Mouse (Mus musculus) adrenal gland, adult (tissue): Measurements from ENCODE around the gene Rpl12.
A peak's percentile ranks its signal among the peaks of the same experiment; 100 is the strongest.
"Not testable (repeated sequence)": the region's sequence is repeated elsewhere in the genome, so short reads cannot be mapped to it uniquely, and the experiment has no call there.

Experiments
- DNase-seq, 2 experiments: peaks; one replicate each; pipeline ENCODE4 v3.0.0; 2022 to 2023; ENCODE audit warnings: low spot score in 1 of 2; ENCODE audit not compliant: inconsistent age in 2 of 2

Rpl12 gene

DNA sequence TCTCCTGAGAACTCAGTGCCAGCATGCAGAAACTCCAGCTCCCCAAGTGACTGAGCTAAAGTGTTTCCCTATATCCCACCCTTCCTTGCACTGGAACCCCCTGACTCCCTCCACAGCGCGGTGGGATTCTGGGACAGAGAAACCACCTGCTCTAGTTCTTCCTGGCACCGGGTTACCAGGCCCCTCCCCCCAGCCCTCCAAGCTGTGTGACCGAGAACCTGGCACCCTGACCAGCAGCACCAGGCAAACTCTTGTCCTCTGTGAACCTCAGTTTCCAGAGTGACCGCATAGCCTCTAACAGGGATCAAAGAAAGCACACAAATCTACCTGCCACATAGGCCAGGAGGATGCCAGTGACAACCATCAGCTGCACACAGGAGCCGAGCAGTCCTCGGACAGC lies 18.3 kb downstream of the Rpl12 start:
- DNase-seq, result no peak

DNA sequence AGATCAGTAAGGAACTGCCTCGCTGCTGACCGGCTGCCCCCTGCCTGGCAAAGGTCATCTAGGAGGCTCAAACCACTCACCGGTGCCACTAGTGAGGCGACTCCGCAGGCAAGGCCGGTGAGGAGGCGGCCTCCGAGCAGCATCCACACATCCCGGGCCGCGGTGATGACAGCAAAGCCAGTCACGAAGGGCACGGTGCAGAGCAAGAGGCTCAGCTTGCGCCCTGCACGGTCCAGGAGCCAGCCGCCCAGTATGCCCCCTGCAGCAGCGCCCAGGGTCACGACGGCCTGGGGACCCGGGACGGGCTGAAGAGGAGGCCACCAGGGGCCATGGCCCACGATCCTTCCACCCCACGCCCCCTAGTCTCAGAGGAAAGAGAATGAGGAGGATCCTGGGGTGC lies 19.9 kb downstream of the Rpl12 start:
- DNase-seq, result peak; percentile 58 to 82

DNA sequence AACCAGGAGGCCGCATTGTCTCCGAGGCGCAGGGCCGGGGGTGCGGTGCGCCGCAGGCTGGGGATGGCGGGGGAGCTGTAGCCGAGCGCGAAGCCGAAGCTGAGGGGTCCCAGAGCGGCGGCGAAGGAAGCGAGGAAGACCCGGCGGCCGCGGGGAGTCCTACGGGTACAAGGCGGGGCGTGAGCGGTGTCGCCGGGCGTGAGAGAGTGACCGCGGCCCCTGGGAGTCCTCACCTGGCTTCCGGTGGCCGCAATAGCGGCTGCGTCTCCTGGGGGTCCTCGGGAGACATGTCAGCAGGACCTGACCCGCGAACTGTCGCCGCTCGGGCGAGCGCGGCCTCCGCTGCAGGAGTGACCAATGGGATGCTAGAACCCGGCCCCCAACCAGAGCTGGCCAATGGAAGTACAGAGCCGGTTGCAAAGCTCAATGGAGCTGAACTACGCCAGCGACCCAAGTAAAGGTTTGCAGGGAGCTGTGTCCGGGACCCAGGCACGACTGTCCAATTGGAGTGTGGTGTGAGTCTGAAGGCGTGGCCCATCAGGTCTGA lies 20.4 kb downstream of the Rpl12 start, which contains the start of gene Slc2a8:
Slc2a8 (minus strand) TSS at position 359 of the 547 bp plus-strand sequence.
- DNase-seq, result peak; percentile 95 to 97

GRCm38 (mm10) chr2:32982700-32983099 lies 21.3 kb downstream of the Rpl12 start:
- peak in 1 of 2 experiments; percentile 72 for DNase-seq

GRCm38 (mm10) chr2:32983617-32984016 lies 22.3 kb downstream of the Rpl12 start:
- DNase-seq, result peak in 1 of 2 experiments; percentile 52

DNA sequence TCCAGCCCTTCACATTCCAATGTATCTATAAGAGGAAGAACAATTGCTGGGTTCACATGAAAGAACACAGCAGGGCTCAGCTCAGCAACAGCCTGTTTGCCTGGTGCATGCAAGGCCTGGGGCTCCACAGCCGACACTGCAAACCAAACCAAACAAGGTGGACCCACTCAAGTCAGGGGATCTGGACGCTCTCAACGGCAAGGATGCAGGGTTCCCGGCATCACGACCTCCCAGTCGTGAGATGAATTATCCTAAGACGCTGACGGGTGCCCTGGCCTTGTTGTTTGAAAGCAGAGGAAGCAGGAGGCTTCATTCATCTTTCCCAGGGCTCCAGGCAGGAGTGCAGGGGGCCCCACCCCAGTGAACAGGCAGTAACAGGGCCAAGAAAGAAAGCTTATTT lies 24.5 kb downstream of the Rpl12 start:
- DNase-seq, result no peak

GRCm38 (mm10) chr2:32989376-32989775 lies 28.0 kb downstream of the Rpl12 start:
- DNase-seq, result no peak

DNA sequence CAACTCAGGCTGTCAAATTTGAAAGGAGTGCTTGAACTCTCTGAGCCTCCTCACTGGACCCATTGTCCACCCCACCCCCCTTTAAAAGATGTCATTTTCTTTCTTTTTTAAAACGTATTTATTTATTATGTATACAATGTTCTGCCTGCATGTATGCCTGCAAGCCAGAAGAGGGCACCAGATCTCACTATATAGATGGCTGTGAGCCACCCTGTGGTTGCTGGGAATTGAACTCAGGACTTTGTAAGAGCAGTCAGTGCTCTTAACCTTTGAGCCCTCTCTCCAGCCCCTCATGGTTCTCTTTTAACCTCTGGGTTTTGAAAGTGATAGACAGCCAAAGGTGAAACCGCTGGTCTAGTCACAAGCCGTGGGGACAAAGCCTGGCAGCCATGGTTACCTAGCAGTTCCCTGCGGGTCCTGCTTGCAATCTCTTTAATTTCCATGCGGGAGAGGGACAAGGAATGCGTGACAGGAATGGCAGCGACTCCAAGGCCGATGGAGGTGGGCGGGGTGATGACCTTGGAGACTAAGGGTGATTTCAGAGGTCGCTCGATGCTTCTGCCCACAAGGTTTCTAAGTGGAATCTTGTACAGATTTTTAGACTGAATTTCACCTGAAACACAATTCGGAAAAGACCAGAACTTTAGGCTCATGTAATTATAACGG lies 28.9 kb downstream of the Rpl12 start:
- peak in 1 of 2 experiments; percentile 52 for DNase-seq

- DNase-seq, result no peak
Measured at GRCm38 (mm10) chr2:32992130-32992529, 30.8 kb downstream of the Rpl12 start.

GRCm38 (mm10) chr2:32997081-32997480 lies 35.7 kb downstream of the Rpl12 start:
- DNase-seq, result no peak

- DNase-seq, result no peak
Measured at GRCm38 (mm10) chr2:32997792-32998191, 36.4 kb downstream of the Rpl12 start.

GRCm38 (mm10) chr2:32999752-33000151 lies 38.4 kb downstream of the Rpl12 start:
- DNase-seq, result no peak

DNA sequence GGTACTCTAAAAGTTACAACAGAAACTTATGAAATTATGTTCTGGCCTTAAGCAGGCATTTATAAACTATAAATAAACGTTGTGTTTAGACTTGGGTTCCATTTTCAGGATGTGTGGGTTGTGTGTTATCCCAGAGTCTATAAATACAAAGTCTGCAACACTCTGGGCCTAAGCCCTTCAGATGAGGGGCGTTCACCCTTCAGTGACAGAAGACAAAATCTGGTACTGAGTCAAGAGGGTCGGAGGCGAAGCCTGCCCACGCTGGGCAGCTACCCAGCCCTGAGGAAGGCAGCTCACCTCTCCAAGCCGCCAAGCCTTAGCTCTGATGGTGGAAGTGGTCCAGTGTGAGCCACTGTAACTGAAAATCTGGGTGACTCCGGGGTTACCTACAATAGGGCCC lies 40.8 kb downstream of the Rpl12 start:
- DNase-seq, result no peak

DNA sequence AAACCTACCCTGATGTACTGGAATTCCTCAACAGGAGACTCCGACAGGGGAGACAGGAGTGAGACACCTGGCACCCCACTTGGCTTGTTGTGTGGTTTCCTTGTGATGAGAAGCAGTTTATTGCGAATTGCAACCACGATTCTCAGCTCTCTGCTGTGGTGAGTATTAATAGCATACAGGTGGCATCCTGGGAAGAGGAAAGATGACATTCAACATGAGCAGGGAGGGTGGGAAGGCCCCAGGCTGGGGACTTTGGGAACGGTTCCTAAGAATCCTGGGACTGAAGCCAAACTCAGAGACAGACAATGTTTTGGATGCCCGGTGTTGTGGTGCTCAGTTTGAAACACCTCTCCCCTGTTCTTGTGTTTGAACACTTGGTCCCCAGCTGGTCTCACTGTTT lies 43.7 kb downstream of the Rpl12 start:
- no peak for DNase-seq

DNA sequence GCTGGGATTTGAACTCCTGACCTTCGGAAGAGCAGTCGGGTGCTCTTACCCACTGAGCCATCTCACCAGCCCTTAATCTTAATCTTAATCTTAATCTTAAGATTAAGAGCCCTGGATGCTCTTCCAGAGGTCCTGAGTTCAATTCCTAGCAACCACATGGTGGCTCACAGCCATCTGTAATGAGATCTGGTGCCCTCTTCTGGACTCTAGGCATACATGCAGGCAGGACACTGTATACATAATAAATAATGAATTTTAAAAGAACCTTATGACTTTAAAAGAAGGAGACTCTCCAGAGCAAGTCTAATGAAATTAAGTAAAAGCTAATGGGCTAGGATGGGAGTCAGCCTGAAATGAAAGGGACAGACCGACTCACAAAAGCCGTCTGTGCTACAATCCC lies 47.7 kb downstream of the Rpl12 start:
- DNase-seq, result not testable (repeated sequence)

- DNase-seq, result no peak
Measured at GRCm38 (mm10) chr2:33014877-33015276, 53.5 kb downstream of the Rpl12 start.
